Mouse (Mus musculus) heart, embryonic 15.5 days (tissue): ENCODE results near the gene Ppm1l. TPM values are rescaled to one million over a fixed set of nuclear protein-coding genes. Genes with fewer than 3 reads are reported as not detected.

Experiments used
- polyA plus RNA-seq: library from polyadenylated mRNA; unstranded; fragments of >200 nt; fragmentation: Nextera tagmentation; extraction: Ambion mirVana; gene quantifications from 2 replicates; pipeline ENCODE4 v1.2.1, GENCODE M21; 2015

Gene Ppm1l
- polyA plus RNA-seq, 1 experiment from 2014 or later, result 8.5 TPM

Other genes starting within 250 kb of the Ppm1l start
- gene Kpna4, start 189.7 kb upstream of the Ppm1l start, polyA plus RNA-seq, result 24.7 and 25.5 TPM in 2 replicates
- gene Arl14, start 94.4 kb upstream of the Ppm1l start, polyA plus RNA-seq, result 0.15 TPM in 1 of 2 replicates, not detected in the other